Mouse (Mus musculus): ENCODE measurements around the gene Cbwd1. TPM values are rescaled to one million over a fixed set of nuclear protein-coding genes. Genes with fewer than 3 reads are reported as not detected.

Cbwd1 gene
- polyA plus RNA-seq, 2 experiments = 5.8 to 10.6 TPM

GRCm38 (mm10) chr19:24897896-24898736, 63.3 kb downstream of the Cbwd1 start:
- Histone ChIP-seq H3K9ac (replicated peaks) (no peak overlapping the region), H3K4me2 (ENCODE audit: low read depth) (no peak overlapping the region), H3K4me3 (ENCODE audit: insufficient read depth in 1 of 2, low read depth in 2 of 2, low read length in 2 of 2) (no peak overlapping the region), H3K27me3 (ENCODE audit: control insufficient read depth, insufficient read depth, low read length) (peaks cover 71% of the 10 kb centered on the region), H3K36me3 (replicated peaks; ENCODE audit: control insufficient read depth, insufficient read depth, low read depth) (no peaks in the 10 kb centered on the region), H3K4me1 (replicated peaks; ENCODE audit: control insufficient read depth in 2 of 2, insufficient read depth in 2 of 2, low read length in 1 of 2) (no peaks in the 10 kb centered on the region), H3K27ac (no peak overlapping the region), H3K9me3 (ENCODE audit: control insufficient read depth, low read length) (no peaks in the 10 kb centered on the region)
- 3% methylated on average over 20 of the region's 20 CpGs for WGBS (ENCODE audit: insufficient replicate concordance)
- DNase-seq (ENCODE audit: low read depth in 3 of 3, low spot score in 3 of 3) (no peak), ATAC-seq (ENCODE audit: insufficient read depth) (no peak)
- TF ChIP-seq CTCF (IDR thresholded peaks at IDR 0.05; ENCODE audit: low read depth) = no peak
- TF ChIP-seq EP300 (IDR thresholded peaks at IDR 0.05; ENCODE audit: low read depth) = no peak

- Histone ChIP-seq H3K36me3 (replicated peaks; ENCODE audit: control insufficient read depth, insufficient read depth, low read depth) (no peaks in the 10 kb centered on the region), H3K9me3 (ENCODE audit: control insufficient read depth, low read length) (no peaks in the 10 kb centered on the region), H3K9ac (replicated peaks) (no peak overlapping the region), H3K27ac (no peak overlapping the region), H3K4me3 (ENCODE audit: insufficient read depth in 1 of 2, low read depth in 2 of 2, low read length in 2 of 2) (no peak overlapping the region), H3K27me3 (ENCODE audit: control insufficient read depth, insufficient read depth, low read length) (peaks cover 62% of the 10 kb centered on the region), H3K4me1 (replicated peaks; ENCODE audit: control insufficient read depth in 2 of 2, insufficient read depth in 2 of 2, low read length in 1 of 2) (no peaks in the 10 kb centered on the region), H3K4me2 (ENCODE audit: low read depth) (no peak overlapping the region)
- TF ChIP-seq EP300 (IDR thresholded peaks at IDR 0.05; ENCODE audit: low read depth) (no peak), CTCF (IDR thresholded peaks at IDR 0.05; ENCODE audit: low read depth) (no peak)
- no peak for ATAC-seq (ENCODE audit: insufficient read depth)
- 2% methylated on average over 57 of the region's 57 CpGs for WGBS (ENCODE audit: insufficient replicate concordance)
- no peak for DNase-seq (ENCODE audit: low read depth in 3 of 3, low spot score in 3 of 3)
Observed at GRCm38 (mm10) chr19:24897006-24897895, 64.2 kb downstream of the Cbwd1 start.

GRCm38 (mm10) chr19:24896536-24896935, 64.9 kb downstream of the Cbwd1 start:
- H3K27me3 ChIP-seq (ENCODE audit: control insufficient read depth, insufficient read depth, low read length) = peaks cover 55% of the 10 kb centered on the region
- H3K4me1 ChIP-seq (replicated peaks; ENCODE audit: control insufficient read depth in 2 of 2, insufficient read depth in 2 of 2, low read length in 1 of 2) = no peaks in the 10 kb centered on the region

GRCm38 (mm10) chr19:24886888-24887287, 74.5 kb downstream of the Cbwd1 start:
- no peak for DNase-seq (ENCODE audit: low read depth in 3 of 3, low spot score in 3 of 3)
- no peaks in the 10 kb centered on the region for H3K4me1 ChIP-seq (replicated peaks; ENCODE audit: control insufficient read depth in 2 of 2, insufficient read depth in 2 of 2, low read length in 1 of 2)
- H3K9me3 ChIP-seq (ENCODE audit: control insufficient read depth, low read length) = no peaks in the 10 kb centered on the region
- H3K27ac ChIP-seq = no peak overlapping the region
- WGBS (ENCODE audit: insufficient replicate concordance) = 49% methylated on average over 3 of the region's 3 CpGs
- no peaks in the 10 kb centered on the region for H3K27me3 ChIP-seq (ENCODE audit: control insufficient read depth, insufficient read depth, low read length)
- no peak overlapping the region for H3K4me3 ChIP-seq (ENCODE audit: insufficient read depth in 1 of 2, low read depth in 2 of 2, low read length in 2 of 2)
- H3K9ac ChIP-seq (replicated peaks) = no peak overlapping the region
- H3K36me3 ChIP-seq (replicated peaks; ENCODE audit: control insufficient read depth, insufficient read depth, low read depth) = no peaks in the 10 kb centered on the region
- ATAC-seq (ENCODE audit: insufficient read depth) = no peak
- H3K4me2 ChIP-seq (ENCODE audit: low read depth) = no peak overlapping the region
- TF ChIP-seq EP300 (IDR thresholded peaks at IDR 0.05; ENCODE audit: low read depth) (no peak), CTCF (IDR thresholded peaks at IDR 0.05; ENCODE audit: low read depth) (no peak)

More at GRCm38 (mm10) chr19:24896536-24896935, 64.9 kb downstream of the Cbwd1 start:
- Histone ChIP-seq H3K4me2 (ENCODE audit: low read depth) (no peak overlapping the region), H3K27ac (no peak overlapping the region), H3K9me3 (ENCODE audit: control insufficient read depth, low read length) (no peaks in the 10 kb centered on the region), H3K4me3 (ENCODE audit: insufficient read depth in 1 of 2, low read depth in 2 of 2, low read length in 2 of 2) (no peak overlapping the region), H3K9ac (replicated peaks) (no peak overlapping the region), H3K36me3 (replicated peaks; ENCODE audit: control insufficient read depth, insufficient read depth, low read depth) (no peaks in the 10 kb centered on the region)
- no peak for DNase-seq (ENCODE audit: low read depth in 3 of 3, low spot score in 3 of 3)
- WGBS (ENCODE audit: insufficient replicate concordance) = 16% methylated on average over 4 of the region's 4 CpGs
- ATAC-seq (ENCODE audit: insufficient read depth) = no peak
- TF ChIP-seq EP300 (IDR thresholded peaks at IDR 0.05; ENCODE audit: low read depth) (no peak), CTCF (IDR thresholded peaks at IDR 0.05; ENCODE audit: low read depth) (no peak)

GRCm38 (mm10) chr19:24885504-24885903, 75.9 kb downstream of the Cbwd1 start:
- TF ChIP-seq EP300 (IDR thresholded peaks at IDR 0.05; ENCODE audit: low read depth) (no peak), CTCF (IDR thresholded peaks at IDR 0.05; ENCODE audit: low read depth) (peak; percentile 84)
- Histone ChIP-seq H3K9ac (replicated peaks) (no peak overlapping the region), H3K4me3 (ENCODE audit: insufficient read depth in 1 of 2, low read depth in 2 of 2, low read length in 2 of 2) (no peak overlapping the region), H3K4me2 (ENCODE audit: low read depth) (no peak overlapping the region), H3K36me3 (replicated peaks; ENCODE audit: control insufficient read depth, insufficient read depth, low read depth) (no peaks in the 10 kb centered on the region), H3K27ac (no peak overlapping the region), H3K4me1 (replicated peaks; ENCODE audit: control insufficient read depth in 2 of 2, insufficient read depth in 2 of 2, low read length in 1 of 2) (no peaks in the 10 kb centered on the region), H3K27me3 (ENCODE audit: control insufficient read depth, insufficient read depth, low read length) (no peaks in the 10 kb centered on the region), H3K9me3 (ENCODE audit: control insufficient read depth, low read length) (no peaks in the 10 kb centered on the region)
- WGBS (ENCODE audit: insufficient replicate concordance) = 7% methylated on average over 5 of the region's 5 CpGs
- no peak for DNase-seq (ENCODE audit: low read depth in 3 of 3, low spot score in 3 of 3)
- ATAC-seq (ENCODE audit: insufficient read depth) = no peak
